Mouse (Mus musculus): ENCODE data around the gene Tmtc2. TPM values are rescaled to one million over a fixed set of nuclear protein-coding genes. Genes with fewer than 3 reads are reported as not detected.

The Tmtc2 gene
- polyA plus RNA-seq, 1 experiment: 1.1 TPM

DNA sequence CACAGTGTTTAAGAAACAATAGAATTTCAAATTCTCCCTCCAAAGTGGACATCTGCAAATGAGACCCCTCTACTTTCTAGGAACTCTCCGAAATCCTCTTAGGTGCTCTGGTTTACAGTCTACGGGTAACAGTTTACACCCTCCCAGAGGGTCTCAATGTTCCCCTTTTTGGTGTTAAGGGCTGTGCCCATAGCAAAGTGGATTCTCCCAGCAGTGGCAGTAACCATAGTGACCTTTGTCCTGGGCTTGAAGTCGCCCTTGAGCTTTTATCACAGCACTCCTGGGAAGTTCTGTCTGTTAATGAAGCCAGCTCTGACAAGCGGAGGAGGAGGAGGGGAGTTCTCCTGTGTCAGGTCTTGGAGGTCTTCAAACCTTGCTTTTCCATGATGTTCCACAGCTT, 384.5 kb downstream of the Tmtc2 start:
- H3K9ac ChIP-seq (ENCODE audit: low read depth, poor library complexity, severe bottlenecking): no peak overlapping the region
- no peak overlapping the region for H3K27ac ChIP-seq (ENCODE audit: insufficient read depth, low read length)
- H3K4me3 ChIP-seq (ENCODE audit: low read depth, low read length): no peak overlapping the region
- H3K27me3 ChIP-seq (ENCODE audit: control insufficient read depth, insufficient read depth, low read length, poor library complexity, severe bottlenecking): no peaks in the 10 kb centered on the region
- no peaks in the 10 kb centered on the region for H3K4me1 ChIP-seq (ENCODE audit: control insufficient read depth, insufficient read depth, low read length)
- TF ChIP-seq POLR2A (IDR thresholded peaks at IDR 0.05; ENCODE audit: insufficient read depth, low read length): no peak
- no peaks in the 10 kb centered on the region for H3K36me3 ChIP-seq (ENCODE audit: control insufficient read depth, insufficient read depth, low read length, poor library complexity, severe bottlenecking)
- H3K9me3 ChIP-seq (replicated peaks; ENCODE audit: control insufficient read depth, insufficient read depth, low read length, poor library complexity, severe bottlenecking): no peaks in the 10 kb centered on the region

DNA sequence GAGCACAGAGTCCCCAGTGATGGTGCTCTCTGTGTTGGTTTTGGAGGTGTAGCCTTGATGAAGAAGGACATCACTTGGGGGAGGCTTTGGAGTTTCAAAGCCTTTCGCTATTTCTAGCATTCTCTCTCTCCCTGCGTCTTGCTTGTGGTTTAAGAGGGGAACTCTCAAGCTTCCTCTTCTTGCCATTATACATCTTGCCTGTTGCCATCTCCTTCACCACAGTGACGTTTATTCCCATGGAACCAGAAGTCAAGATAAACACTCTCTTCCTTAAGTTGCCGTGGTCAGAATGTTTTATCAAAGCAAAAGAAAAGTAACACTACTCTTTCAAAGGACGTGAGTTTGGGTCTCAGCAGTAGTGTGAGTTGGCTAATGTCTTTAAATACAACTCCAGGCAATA, 387.6 kb downstream of the Tmtc2 start:
- Histone ChIP-seq H3K27ac (ENCODE audit: insufficient read depth, low read length) (no peak overlapping the region), H3K9me3 (replicated peaks; ENCODE audit: control insufficient read depth, insufficient read depth, low read length, poor library complexity, severe bottlenecking) (peaks cover 3% of the 10 kb centered on the region; the same call in 1 of the 2 replicates), H3K9ac (ENCODE audit: low read depth, poor library complexity, severe bottlenecking) (no peak overlapping the region), H3K36me3 (ENCODE audit: control insufficient read depth, insufficient read depth, low read length, poor library complexity, severe bottlenecking) (no peaks in the 10 kb centered on the region), H3K4me3 (ENCODE audit: low read depth, low read length) (no peak overlapping the region), H3K27me3 (ENCODE audit: control insufficient read depth, insufficient read depth, low read length, poor library complexity, severe bottlenecking) (no peaks in the 10 kb centered on the region), H3K4me1 (ENCODE audit: control insufficient read depth, insufficient read depth, low read length) (no peaks in the 10 kb centered on the region)
- no peak for TF ChIP-seq CTCF (IDR thresholded peaks at IDR 0.05; ENCODE audit: low read depth, low read length)
- TF ChIP-seq EP300 (IDR thresholded peaks at IDR 0.05; ENCODE audit: insufficient read depth, low read depth, low read length): no peak
- TF ChIP-seq POLR2A (IDR thresholded peaks at IDR 0.05; ENCODE audit: insufficient read depth, low read length): no peak

DNA sequence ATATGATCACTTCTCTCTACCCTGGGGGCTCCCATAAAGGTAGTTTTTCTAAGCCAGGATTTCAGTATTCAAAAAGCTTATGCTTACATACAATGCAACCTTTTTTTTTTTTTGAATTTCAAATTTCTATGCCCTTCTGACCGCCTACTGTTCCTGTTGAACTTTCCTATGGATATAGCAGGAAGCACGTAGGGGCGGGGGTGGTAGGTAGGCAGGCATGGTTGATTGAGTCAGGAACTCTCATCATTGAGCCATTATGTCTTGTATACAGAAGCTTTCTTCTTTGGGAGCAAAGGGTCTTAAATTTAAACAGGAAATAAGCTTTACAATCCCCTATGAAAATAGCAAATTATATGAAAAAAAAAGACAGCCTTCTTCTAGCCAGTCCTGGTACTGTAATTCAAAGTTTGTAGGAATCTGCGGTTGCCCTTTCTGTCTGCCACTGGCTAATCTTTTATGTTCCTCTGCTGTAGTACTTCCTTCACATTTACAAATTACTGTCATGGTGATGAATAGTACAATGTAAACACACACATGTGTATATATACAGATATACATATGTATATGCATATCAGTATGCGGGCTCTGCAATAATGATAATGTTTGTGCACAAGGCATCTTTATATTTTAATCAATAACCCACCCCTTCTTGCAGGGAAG, 405.7 kb downstream of the Tmtc2 start:
- H3K4me1 ChIP-seq (ENCODE audit: control insufficient read depth, insufficient read depth, low read length): no peaks in the 10 kb centered on the region
- no peak overlapping the region for H3K4me3 ChIP-seq (ENCODE audit: low read depth, low read length)
- no peak overlapping the region for H3K9ac ChIP-seq (ENCODE audit: low read depth, poor library complexity, severe bottlenecking)
- H3K27me3 ChIP-seq (ENCODE audit: control insufficient read depth, insufficient read depth, low read length, poor library complexity, severe bottlenecking): no peaks in the 10 kb centered on the region
- no peaks in the 10 kb centered on the region for H3K36me3 ChIP-seq (ENCODE audit: control insufficient read depth, insufficient read depth, low read length, poor library complexity, severe bottlenecking)
- H3K27ac ChIP-seq (ENCODE audit: insufficient read depth, low read length): no peak overlapping the region
- TF ChIP-seq EP300 (IDR thresholded peaks at IDR 0.05; ENCODE audit: insufficient read depth, low read depth, low read length): no peak
- TF ChIP-seq CTCF (IDR thresholded peaks at IDR 0.05; ENCODE audit: low read depth, low read length): no peak
- TF ChIP-seq POLR2A (IDR thresholded peaks at IDR 0.05; ENCODE audit: insufficient read depth, low read length): no peak
- H3K9me3 ChIP-seq (replicated peaks; ENCODE audit: control insufficient read depth, insufficient read depth, low read length, poor library complexity, severe bottlenecking): no peaks in the 10 kb centered on the region

DNA sequence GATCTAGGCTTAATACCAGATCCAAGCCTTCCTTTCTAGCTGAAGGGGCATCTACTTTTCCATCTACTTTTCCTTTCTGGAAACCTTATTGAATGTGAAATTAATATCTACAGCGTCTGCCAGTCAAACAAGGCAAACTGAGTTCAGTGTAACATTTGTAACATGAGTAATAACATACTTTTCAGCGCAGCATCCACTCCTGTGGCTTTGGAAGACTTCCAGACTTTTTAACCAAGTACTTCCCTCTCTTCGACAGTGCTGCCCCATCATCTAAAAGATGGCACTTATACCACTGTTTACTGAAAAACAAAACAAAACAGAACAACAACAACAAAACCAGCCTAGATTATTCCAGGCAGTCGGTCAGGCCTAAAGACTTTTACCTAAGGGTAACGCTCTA, 409.0 kb downstream of the Tmtc2 start:
- TF ChIP-seq EP300 (IDR thresholded peaks at IDR 0.05; ENCODE audit: insufficient read depth, low read depth, low read length) (no peak), POLR2A (IDR thresholded peaks at IDR 0.05; ENCODE audit: insufficient read depth, low read length) (no peak), CTCF (IDR thresholded peaks at IDR 0.05; ENCODE audit: low read depth, low read length) (no peak)
- Histone ChIP-seq H3K27ac (ENCODE audit: insufficient read depth, low read length) (no peak overlapping the region), H3K36me3 (ENCODE audit: control insufficient read depth, insufficient read depth, low read length, poor library complexity, severe bottlenecking) (no peaks in the 10 kb centered on the region), H3K4me3 (ENCODE audit: low read depth, low read length) (no peak overlapping the region), H3K4me1 (ENCODE audit: control insufficient read depth, insufficient read depth, low read length) (no peaks in the 10 kb centered on the region), H3K27me3 (ENCODE audit: control insufficient read depth, insufficient read depth, low read length, poor library complexity, severe bottlenecking) (no peaks in the 10 kb centered on the region), H3K9ac (ENCODE audit: low read depth, poor library complexity, severe bottlenecking) (no peak overlapping the region), H3K9me3 (replicated peaks; ENCODE audit: control insufficient read depth, insufficient read depth, low read length, poor library complexity, severe bottlenecking) (no peaks in the 10 kb centered on the region)

DNA sequence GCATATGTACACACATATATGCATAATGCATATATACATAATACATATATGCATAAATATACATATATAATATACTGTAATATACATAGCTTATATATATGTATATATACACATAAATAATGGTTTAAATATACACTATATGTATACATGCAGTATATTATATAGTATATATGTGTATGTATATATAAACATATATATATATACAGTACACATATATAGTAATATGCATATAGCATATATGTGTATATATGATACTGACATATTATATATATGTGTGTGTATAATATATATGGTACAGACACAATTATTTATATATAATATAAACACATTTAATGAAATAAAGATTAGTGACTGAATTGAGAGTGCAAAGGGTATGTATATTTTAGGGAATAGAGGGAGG, 420.5 kb downstream of the Tmtc2 start:
- H3K27me3 ChIP-seq (ENCODE audit: control insufficient read depth, insufficient read depth, low read length, poor library complexity, severe bottlenecking): no peaks in the 10 kb centered on the region
- no peaks in the 10 kb centered on the region for H3K36me3 ChIP-seq (ENCODE audit: control insufficient read depth, insufficient read depth, low read length, poor library complexity, severe bottlenecking)
- no peak overlapping the region for H3K9ac ChIP-seq (ENCODE audit: low read depth, poor library complexity, severe bottlenecking)
- no peak overlapping the region for H3K27ac ChIP-seq (ENCODE audit: insufficient read depth, low read length)
- no peaks in the 10 kb centered on the region for H3K4me1 ChIP-seq (ENCODE audit: control insufficient read depth, insufficient read depth, low read length)
- no peaks in the 10 kb centered on the region for H3K9me3 ChIP-seq (replicated peaks; ENCODE audit: control insufficient read depth, insufficient read depth, low read length, poor library complexity, severe bottlenecking)
- no peak for TF ChIP-seq POLR2A (IDR thresholded peaks at IDR 0.05; ENCODE audit: insufficient read depth, low read length)
- TF ChIP-seq EP300 (IDR thresholded peaks at IDR 0.05; ENCODE audit: insufficient read depth, low read depth, low read length): no peak
- TF ChIP-seq CTCF (IDR thresholded peaks at IDR 0.05; ENCODE audit: low read depth, low read length): no peak
- H3K4me3 ChIP-seq (ENCODE audit: low read depth, low read length): no peak overlapping the region

DNA sequence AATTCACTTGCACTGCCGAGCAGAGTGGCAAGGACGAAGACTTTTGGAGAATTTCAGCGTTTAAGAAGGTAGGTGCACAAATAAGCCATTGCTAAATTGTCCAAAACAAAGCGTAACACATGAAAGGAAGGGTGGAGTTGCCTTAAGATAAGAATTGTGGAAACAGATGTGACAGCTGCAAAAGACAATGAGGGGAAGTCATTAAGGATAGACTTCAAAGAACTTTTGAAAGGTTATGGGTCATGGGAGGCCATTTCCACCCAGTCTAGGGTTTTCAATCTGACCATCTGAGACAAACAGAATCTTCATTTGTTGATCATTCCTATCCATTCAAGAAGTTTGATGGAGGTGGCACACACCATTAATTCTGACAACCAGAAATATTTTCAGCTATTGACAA, 429.9 kb downstream of the Tmtc2 start:
- Histone ChIP-seq H3K9me3 (replicated peaks; ENCODE audit: control insufficient read depth, insufficient read depth, low read length, poor library complexity, severe bottlenecking) (no peaks in the 10 kb centered on the region), H3K27ac (ENCODE audit: insufficient read depth, low read length) (no peak overlapping the region), H3K27me3 (ENCODE audit: control insufficient read depth, insufficient read depth, low read length, poor library complexity, severe bottlenecking) (no peaks in the 10 kb centered on the region), H3K4me3 (ENCODE audit: low read depth, low read length) (no peak overlapping the region), H3K4me1 (ENCODE audit: control insufficient read depth, insufficient read depth, low read length) (no peaks in the 10 kb centered on the region), H3K36me3 (ENCODE audit: control insufficient read depth, insufficient read depth, low read length, poor library complexity, severe bottlenecking) (no peaks in the 10 kb centered on the region), H3K9ac (ENCODE audit: low read depth, poor library complexity, severe bottlenecking) (no peak overlapping the region)
- TF ChIP-seq CTCF (IDR thresholded peaks at IDR 0.05; ENCODE audit: low read depth, low read length) (no peak), EP300 (IDR thresholded peaks at IDR 0.05; ENCODE audit: insufficient read depth, low read depth, low read length) (no peak), POLR2A (IDR thresholded peaks at IDR 0.05; ENCODE audit: insufficient read depth, low read length) (no peak)

All from ES-Bruce4 (cell line).